Mouse (Mus musculus) urinary bladder, postnatal 10 days (tissue): ENCODE data around the gene Olfr1026.

Experiments used
- DNase-seq: peaks from one replicate; pipeline ENCODE4 v3.0.0; 2022; ENCODE audit warnings: low spot score

Gene Olfr1026

GRCm38 (mm10) chr2:85921258-85921657, at the start of gene Olfr1026:
Olfr1026 (plus strand) TSS chr2:85921558.
- DNase-seq = no peak

- DNase-seq = no peak
These were observed 36.0 kb upstream of the Olfr1026 start, which contains the start of gene Olfr1023 for GRCm38 (mm10) chr2:85885340-85885739. Olfr1023 (plus strand) TSS chr2:85885640.

- no peak for DNase-seq
These were observed 16.4 kb upstream of the Olfr1026 start, which contains the start of gene Olfr1024 for GRCm38 (mm10) chr2:85904952-85905351. Olfr1024 (minus strand) TSS chr2:85905052.

GRCm38 (mm10) chr2:85913197-85913596, 8.2 kb upstream of the Olfr1026 start:
- DNase-seq = no peak

DNA sequence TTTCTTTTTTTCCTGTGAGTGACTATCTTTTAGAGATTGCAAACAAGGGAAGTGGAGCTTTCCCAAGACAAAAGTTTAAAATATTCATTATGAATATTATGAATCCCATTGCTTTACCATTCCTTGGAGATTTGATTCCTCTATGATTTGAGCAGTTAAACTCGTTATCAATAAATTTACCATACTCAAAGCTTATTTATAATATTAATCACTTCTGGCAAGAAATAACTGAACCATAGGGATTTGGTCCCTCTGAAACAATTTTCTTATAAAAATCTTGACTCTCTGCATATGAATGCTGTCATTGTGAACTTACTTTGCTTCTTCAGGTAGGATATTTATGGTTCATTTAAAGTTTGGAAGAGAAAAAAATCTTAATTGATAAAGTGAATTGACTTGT, 6.5 kb upstream of the Olfr1026 start, which contains the start of gene Olfr1025-ps1:
Olfr1025-ps1 (plus strand) TSS at position 301 of the 400 bp plus-strand sequence.
- no peak for DNase-seq

GRCm38 (mm10) chr2:85950137-85950536, 28.8 kb downstream of the Olfr1026 start, which contains the start of gene Olfr1028:
Olfr1028 (plus strand) TSS chr2:85950437.
- no peak for DNase-seq

DNA sequence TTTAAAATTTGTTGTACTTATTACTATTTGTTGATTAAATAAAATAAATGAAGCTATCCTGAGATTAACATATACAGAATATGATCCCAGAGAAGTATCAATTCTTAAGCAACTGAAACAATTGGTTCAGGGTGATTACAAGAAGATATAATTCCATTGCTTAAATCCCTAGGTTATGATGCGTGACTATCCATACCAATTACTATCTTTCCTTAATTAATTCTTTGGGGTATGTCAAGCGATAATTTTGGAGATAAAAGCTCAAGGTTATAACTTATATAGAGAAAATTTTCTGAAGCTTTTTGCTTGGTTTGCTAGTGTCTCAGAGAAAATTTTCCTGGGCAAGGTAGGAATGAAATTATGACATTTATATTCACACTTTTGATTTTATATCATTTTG, 52.2 kb downstream of the Olfr1026 start, which contains the start of gene Olfr1029:
Olfr1029 (plus strand) TSS at position 301 of the 400 bp plus-strand sequence.
- no peak for DNase-seq
